Mouse (Mus musculus) myocyte (in vitro differentiated cells): ENCODE results near the gene Obscn.

Experiments used
- MAX ChIP-seq: IDR thresholded peaks from one replicate; pipeline ENCODE4 v1.6.1; 2011; ENCODE audit warnings: low read depth, mild to moderate bottlenecking, control low read depth
- MYOG ChIP-seq, 3 experiments: IDR thresholded peaks; one replicate each; pipeline ENCODE4 v1.6.1; 2011; ENCODE audit warnings: control low read depth in 2 of 3, low read depth in 2 of 3, mild to moderate bottlenecking in 2 of 3; ENCODE audit not compliant: insufficient read length in 2 of 3, control insufficient read depth in 1 of 3, insufficient read depth in 1 of 3
- POLR2A ChIP-seq: IDR thresholded peaks from one replicate; pipeline ENCODE4 v1.6.1; 2011; ENCODE audit warnings: low read depth, mild to moderate bottlenecking, control low read depth, moderate library complexity; ENCODE audit not compliant: insufficient read length
- TCF12 ChIP-seq: IDR thresholded peaks from one replicate; pipeline ENCODE4 v1.6.1; 2011; ENCODE audit warnings: mild to moderate bottlenecking, control low read depth; ENCODE audit not compliant: poor library complexity, insufficient read depth, severe bottlenecking
- TCF3 ChIP-seq: IDR thresholded peaks from one replicate; pipeline ENCODE4 v1.6.1; 2011; ENCODE audit warnings: low read depth, control low read depth; ENCODE audit not compliant: insufficient read length
- USF1 ChIP-seq: IDR thresholded peaks from one replicate; pipeline ENCODE4 v1.6.1; 2011; ENCODE audit warnings: low read depth, mild to moderate bottlenecking, control low read depth, moderate library complexity

- TF ChIP-seq USF1 (no peak), TCF12 (no peak), MAX (no peak), MYOG (IDR thresholded peaks at IDR 0.05; ENCODE audit: control insufficient read depth in 1 of 3, insufficient read depth in 1 of 3, insufficient read length in 2 of 3, low read depth in 2 of 3) (no peak), POLR2A (no peak), TCF3 (no peak)
Measured at GRCm38 (mm10) chr11:59130782-59131181, 5.4 kb downstream of the Obscn start.
